Mouse (Mus musculus) bone marrow, adult 2 months (tissue): ENCODE measurements around the gene Mymx. TPM values are rescaled to one million over a fixed set of nuclear protein-coding genes. Genes with fewer than 3 reads are reported as not detected.

Source experiments
- H3K27ac ChIP-seq: fragments of 200-500 bp; 2 replicates; pipeline ENCODE4 v1.5.1; 2012; ENCODE audit warnings: low read depth, mild to moderate bottlenecking, control low read depth, inconsistent platforms, low read length; ENCODE audit not compliant: control insufficient read depth, poor library complexity, insufficient read depth
- H3K4me1 ChIP-seq: fragments of 200-500 bp; 2 replicates; pipeline ENCODE4 v1.6.1; 2011; ENCODE audit warnings: low read length; ENCODE audit not compliant: control insufficient read depth, insufficient read depth
- H3K4me3 ChIP-seq: fragments of 200-500 bp; replicated peaks from 2 replicates; pipeline ENCODE3; 2011; ENCODE audit warnings: mild to moderate bottlenecking, low read depth, low read length, control low read depth; ENCODE audit not compliant: control insufficient read depth
- CTCF ChIP-seq: fragments of 200-500 bp; IDR thresholded peaks from 2 replicates; pipeline ENCODE4 v1.5.1; 2011; ENCODE audit warnings: low read length, control low read depth; ENCODE audit not compliant: control insufficient read depth, insufficient read depth
- POLR2A ChIP-seq: fragments of 200-500 bp; IDR thresholded peaks from 2 replicates; pipeline ENCODE4 v1.6.1; 2011; ENCODE audit warnings: low read depth, mild to moderate bottlenecking, control low read depth, low read length, borderline replicate concordance; ENCODE audit not compliant: control insufficient read depth
- WGBS: fragments of 180-500 bp; shearing (Covaris S2); methylation state at CpG from one replicate; pipeline ENCODE4 v1.1.7; 2018; 5-methylcytosine and 5-hydroxymethylcytosine counted together
- polyA plus RNA-seq: library from polyadenylated mRNA; stranded (reverse); fragments of >200 nt; gene quantifications from 2 replicates; pipeline ENCODE4 v1.2.4, GENCODE M21; 2011; ENCODE audit warnings: low replicate concordance; ENCODE audit not compliant: missing spikeins, insufficient read depth, insufficient read length

Gene Mymx
- polyA plus RNA-seq, 1 experiment = 9.3 TPM

GRCm38 (mm10) chr17:45573780-45574123 lies 28.1 kb downstream of the Mymx start:
- H3K27ac ChIP-seq = peak overlapping the region; percentile 93
- H3K4me3 ChIP-seq = peak overlapping the region; percentile 97
- WGBS = 0% methylated on average over 18 of the region's 18 CpGs
- TF ChIP-seq POLR2A (peak; percentile 37; the same call in 1 of the 2 replicates), CTCF (no peak)
- no peaks in the 10 kb centered on the region; the same call in 1 of the 2 replicates for H3K4me1 ChIP-seq

GRCm38 (mm10) chr17:45573087-45573779 lies 28.7 kb downstream of the Mymx start, which contains the start of gene Hsp90ab1:
TSS of gene Hsp90ab1 (minus strand) at chr17:45573271.
- TF ChIP-seq CTCF = no peak
- TF ChIP-seq POLR2A = peak; percentile 93; the same call in 1 of the 2 replicates
- H3K4me3 ChIP-seq = peak within 1 kb of the TSS; percentile 97
- H3K4me1 ChIP-seq = no peaks in the 10 kb centered on the region; the same call in 1 of the 2 replicates
- peak within 1 kb of the TSS; percentile 93 for H3K27ac ChIP-seq
- under 1% methylated on average over 41 of the region's 41 CpGs for WGBS

GRCm38 (mm10) chr17:45572103-45573086 lies 29.5 kb downstream of the Mymx start:
- under 1% methylated on average over 57 of the region's 57 CpGs for WGBS
- Histone ChIP-seq H3K27ac (peak overlapping the region; percentile 93), H3K4me3 (peak overlapping the region; percentile 97), H3K4me1 (no peaks in the 10 kb centered on the region; the same call in 1 of the 2 replicates)
- peak; percentile 8; the same call in 1 of the 2 replicates for TF ChIP-seq CTCF
- 0 out of 2 replicates have a peak, but pooled peaks have one; percentile 29 for TF ChIP-seq POLR2A

- H3K4me3 ChIP-seq = no peak overlapping the region
- H3K4me1 ChIP-seq = no peaks in the 10 kb centered on the region; the same call in 1 of the 2 replicates
- TF ChIP-seq CTCF = no peak
- no peak for TF ChIP-seq POLR2A
- H3K27ac ChIP-seq = no peak overlapping the region
- 70% methylated on average over 4 of the region's 4 CpGs for WGBS
These were observed 31.9 kb downstream of the Mymx start for GRCm38 (mm10) chr17:45569999-45570398.

GRCm38 (mm10) chr17:45568990-45569389 lies 32.9 kb downstream of the Mymx start:
- no peak for TF ChIP-seq CTCF
- TF ChIP-seq POLR2A = no peak
- WGBS = 86% methylated on average over 12 of the region's 12 CpGs

GRCm38 (mm10) chr17:45567162-45567601 lies 34.7 kb downstream of the Mymx start:
- 61% methylated on average over 4 of the region's 4 CpGs for whole genome bisulfite sequencing
- no peak for TF ChIP-seq POLR2A
- no peak for TF ChIP-seq CTCF
- H3K4me1 ChIP-seq = no peaks in the 10 kb centered on the region; the same call in 1 of the 2 replicates
- no peak overlapping the region for H3K27ac ChIP-seq
- no peak overlapping the region for H3K4me3 ChIP-seq

More at GRCm38 (mm10) chr17:45568990-45569389, 32.9 kb downstream of the Mymx start:
- Histone ChIP-seq H3K27ac (no peak overlapping the region), H3K4me3 (no peak overlapping the region), H3K4me1 (no peaks in the 10 kb centered on the region; the same call in 1 of the 2 replicates)

GRCm38 (mm10) chr17:45566360-45567161 lies 35.3 kb downstream of the Mymx start:
- no peak for TF ChIP-seq POLR2A
- TF ChIP-seq CTCF = no peak
- H3K4me1 ChIP-seq = no peaks in the 10 kb centered on the region; the same call in 1 of the 2 replicates
- H3K27ac ChIP-seq = no peak overlapping the region
- H3K4me3 ChIP-seq = no peak overlapping the region
- 70% methylated on average over 18 of the region's 18 CpGs for WGBS

- 31% methylated on average over 1 of the region's 1 CpGs for WGBS
- TF ChIP-seq POLR2A (no peak), CTCF (no peak)
- no peak overlapping the region for H3K27ac ChIP-seq
These were observed 35.9 kb downstream of the Mymx start for GRCm38 (mm10) chr17:45566031-45566359.

More at GRCm38 (mm10) chr17:45566031-45566359, 35.9 kb downstream of the Mymx start:
- no peak overlapping the region for H3K4me3 ChIP-seq
- H3K4me1 ChIP-seq = no peaks in the 10 kb centered on the region; the same call in 1 of the 2 replicates
